Mouse (Mus musculus) testis, postnatal 10 days (tissue): Measurements from ENCODE around the gene Map6.
"Not testable (repeated sequence)": the region's sequence is repeated elsewhere in the genome, so short reads cannot be mapped to it uniquely, and the experiment has no call there.

ENCODE experiments used
- DNase-seq: peaks from one replicate; pipeline ENCODE4 v3.0.0; 2021; ENCODE audit warnings: low spot score

The Map6 gene

GRCm38 (mm10) chr7:99356244-99356930 lies 89.1 kb downstream of the Map6 start:
- DNase-seq = peak; percentile 57

GRCm38 (mm10) chr7:99357201-99357600 lies 90.0 kb downstream of the Map6 start:
- DNase-seq = peak; percentile 79

GRCm38 (mm10) chr7:99358371-99358770 lies 91.1 kb downstream of the Map6 start:
- DNase-seq = no peak

DNA sequence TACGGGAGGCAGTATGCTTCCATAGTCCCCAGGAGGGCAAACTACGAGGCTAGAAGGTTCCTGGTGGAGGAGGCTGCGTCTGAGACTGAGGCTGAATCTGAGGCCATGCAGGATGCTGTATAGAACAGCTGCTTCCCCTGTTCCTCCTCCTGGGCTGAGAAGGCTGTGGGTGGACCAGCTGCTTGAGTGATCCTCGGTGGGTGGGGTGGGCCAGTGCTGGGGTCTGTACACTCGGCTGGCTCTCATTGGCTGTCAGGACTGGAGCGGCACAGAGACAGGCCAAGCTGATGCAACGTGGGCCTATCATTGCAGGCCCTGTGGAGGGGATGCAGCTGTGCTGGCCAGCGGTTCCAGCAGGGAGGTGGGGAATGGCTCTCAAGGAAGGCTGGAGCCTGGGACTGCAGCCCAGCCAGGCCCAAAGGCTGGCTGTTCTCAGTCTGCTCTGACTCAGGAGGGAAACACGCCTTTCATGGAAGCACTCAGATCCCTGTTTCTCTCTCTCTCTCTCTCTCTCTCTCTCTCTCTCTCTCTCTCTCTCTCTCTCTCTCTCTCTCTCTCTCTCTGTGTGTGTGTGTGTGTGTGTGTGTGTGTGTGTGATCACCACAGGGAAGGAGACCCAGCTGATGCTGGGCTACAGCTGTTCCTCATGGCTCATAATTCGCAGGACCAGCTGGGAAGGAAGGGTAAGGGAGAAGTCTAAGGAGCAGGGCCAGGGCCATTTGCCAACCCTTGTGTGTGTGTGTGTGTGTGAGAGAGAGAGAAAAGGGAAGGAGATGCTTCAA lies 93.0 kb downstream of the Map6 start:
- peak; percentile 86 for DNase-seq

DNA sequence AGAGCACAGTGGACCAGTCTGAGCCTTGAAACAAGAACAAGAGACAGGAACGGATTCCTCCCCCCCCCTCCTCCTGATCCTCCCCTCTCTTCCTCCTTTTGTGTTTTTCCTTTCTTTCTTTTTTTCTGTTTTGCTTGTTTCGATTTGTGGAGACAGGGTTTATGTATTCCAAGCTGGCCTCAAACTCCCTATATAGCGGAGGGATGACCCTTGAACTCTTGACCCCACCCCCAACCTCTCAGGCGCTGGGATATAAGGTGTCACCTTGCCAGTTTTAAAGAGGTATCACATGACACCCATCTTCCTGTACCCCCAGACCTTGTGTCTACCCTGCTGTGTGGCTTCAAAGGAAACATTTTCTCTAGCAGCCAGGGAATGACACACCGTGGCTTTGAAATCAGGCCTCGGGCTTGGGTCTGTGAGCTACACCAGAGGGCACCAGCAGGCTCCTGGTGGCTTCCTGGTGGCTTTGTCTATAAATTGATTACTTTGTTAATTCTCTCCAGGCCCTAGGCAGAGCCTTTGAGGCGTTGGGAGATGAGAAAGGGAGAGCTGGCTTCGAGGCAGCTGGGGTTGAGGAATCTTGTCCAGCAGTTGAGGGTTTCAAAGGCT lies 93.7 kb downstream of the Map6 start:
- DNase-seq = no peak

- no peak for DNase-seq
Observed at GRCm38 (mm10) chr7:99362137-99362536, 94.9 kb downstream of the Map6 start.

DNA sequence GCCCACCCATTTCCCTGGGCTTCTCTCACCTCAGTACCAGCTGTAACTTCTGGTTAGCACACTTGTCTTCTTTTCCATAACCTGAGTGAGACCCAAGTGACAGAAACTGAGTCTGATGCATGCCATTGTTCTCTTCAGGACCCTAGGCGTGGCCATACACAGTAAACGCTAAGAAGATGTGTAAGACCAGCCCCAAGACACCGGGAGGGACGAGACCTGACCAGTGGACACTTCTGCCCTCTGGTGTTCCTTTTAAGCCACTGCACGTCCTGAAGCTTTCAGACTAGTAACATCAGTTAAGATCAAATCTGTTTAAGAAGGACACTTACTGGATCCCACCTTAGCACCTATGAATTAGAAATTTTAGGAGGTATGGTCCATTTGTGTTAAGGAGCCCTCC lies 97.8 kb downstream of the Map6 start:
- peak; percentile 76 for DNase-seq

- no peak for DNase-seq
Observed at GRCm38 (mm10) chr7:99366716-99367115, 99.5 kb downstream of the Map6 start.

DNA sequence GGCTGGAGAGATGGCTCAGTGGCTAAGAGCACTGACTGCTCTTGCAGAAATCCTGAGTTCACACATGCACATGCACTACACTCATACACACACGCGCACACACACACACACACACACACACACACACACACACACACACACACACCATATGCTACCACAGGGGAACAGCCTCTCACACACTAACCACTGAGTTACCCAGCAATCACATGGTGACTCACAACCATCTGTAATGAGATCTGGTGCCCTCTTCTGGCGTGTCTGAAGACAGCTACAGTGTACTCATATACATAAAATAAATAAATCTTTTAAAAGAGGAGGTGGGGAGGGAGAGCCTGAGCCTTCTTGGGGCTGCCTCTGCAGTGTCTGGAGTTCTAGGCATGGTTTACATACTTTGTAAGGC lies 107.1 kb downstream of the Map6 start:
- DNase-seq = not testable (repeated sequence)

- DNase-seq = peak; percentile 90
Observed at GRCm38 (mm10) chr7:99375455-99375854, 108.2 kb downstream of the Map6 start.

DNA sequence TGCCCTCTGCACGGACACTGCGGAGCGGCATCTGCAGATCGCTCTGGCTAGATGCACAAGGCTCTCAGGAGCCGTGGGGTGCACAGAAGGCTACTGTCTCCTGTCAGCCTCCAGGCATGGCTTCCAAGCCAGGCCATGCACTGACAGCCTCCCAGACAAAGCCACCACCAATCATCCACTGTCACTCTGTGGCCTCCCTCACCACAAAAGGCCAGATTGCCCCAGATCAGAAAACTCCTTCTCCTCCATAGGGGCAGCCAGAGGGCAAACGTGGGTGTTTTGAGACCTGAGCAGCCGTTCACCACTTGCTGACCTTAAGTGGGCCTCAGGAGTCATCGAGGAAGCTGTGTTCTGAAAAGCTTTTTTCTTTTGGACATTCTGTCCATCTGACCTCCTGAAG lies 111.6 kb downstream of the Map6 start:
- DNase-seq = no peak

DNA sequence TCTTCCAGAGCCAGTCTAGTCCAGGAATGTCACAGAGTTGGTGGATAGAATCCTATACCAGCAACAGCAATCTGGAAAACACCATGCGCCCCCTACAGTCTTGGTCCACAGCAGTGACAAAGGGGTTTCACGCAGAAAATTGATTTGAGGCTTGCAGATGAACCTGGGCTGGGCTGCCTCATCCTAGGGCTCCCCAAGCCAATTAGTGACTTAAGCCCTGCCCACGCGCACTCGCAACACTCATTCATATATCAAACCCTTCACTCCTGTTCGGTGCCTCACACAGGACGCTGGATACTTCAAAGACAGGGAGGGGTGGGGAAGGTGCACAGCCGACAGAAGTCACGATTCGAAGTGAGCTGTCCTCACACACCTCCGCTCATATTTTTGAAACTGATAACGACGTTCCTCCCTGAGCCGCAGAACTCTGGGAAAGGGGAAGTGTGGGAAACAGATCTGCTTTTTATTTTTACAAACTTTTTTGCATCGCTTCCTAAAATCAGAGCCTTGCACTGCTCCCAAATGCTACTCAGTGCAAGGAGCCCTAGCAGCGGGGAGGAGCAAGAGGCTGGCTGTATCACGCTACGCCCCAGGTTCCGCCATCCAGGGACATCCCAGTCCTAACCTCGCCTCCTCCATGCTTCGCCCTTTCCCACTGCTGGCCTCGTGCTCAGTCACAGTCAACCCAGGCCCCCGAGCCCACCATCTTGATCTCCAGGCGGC lies 113.4 kb downstream of the Map6 start:
- peak; percentile 59 for DNase-seq

- peak; percentile 100 for DNase-seq
Observed at GRCm38 (mm10) chr7:99381214-99382087, 114.2 kb downstream of the Map6 start, which contains the start of gene Gdpd5. Gdpd5 (plus strand) TSS chr7:99381414.

- peak; percentile 56 for DNase-seq
Observed at GRCm38 (mm10) chr7:99382088-99383000, 115.1 kb downstream of the Map6 start.

DNA sequence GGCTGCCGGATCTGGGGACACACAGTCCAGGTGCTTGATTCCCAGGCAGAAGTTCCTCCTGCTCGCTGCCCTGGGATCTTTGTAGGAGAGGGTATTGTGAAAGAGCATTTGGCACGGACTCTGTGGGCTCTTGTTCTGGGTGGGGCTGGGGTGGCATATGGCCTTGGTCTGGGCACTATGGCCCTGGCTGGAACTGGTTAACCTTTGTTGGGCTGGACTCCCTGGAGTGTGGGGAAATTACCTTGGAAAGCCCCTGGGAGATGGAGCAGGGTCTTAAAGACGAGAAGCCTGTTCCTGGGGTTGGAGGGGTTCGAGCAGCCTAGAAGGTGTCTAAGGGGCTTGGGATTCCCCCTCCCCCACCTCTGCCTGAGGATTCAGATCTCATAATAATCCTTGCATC lies 116.0 kb downstream of the Map6 start:
- DNase-seq = no peak

- DNase-seq = no peak
Observed at GRCm38 (mm10) chr7:99384101-99384611, 116.9 kb downstream of the Map6 start.

GRCm38 (mm10) chr7:99386030-99386429 lies 118.8 kb downstream of the Map6 start:
- DNase-seq = no peak
